Mouse (Mus musculus) common myeloid progenitor, adult 5-6 weeks (primary cell): ENCODE results near the gene Hmgcs2. TPM values are rescaled to one million over a fixed set of nuclear protein-coding genes. Genes with fewer than 3 reads are reported as not detected.

Source experiments
- ATAC-seq: replicated peaks from 2 replicates; pipeline ENCODE4 v1.8.0; 2016; ENCODE audit warnings: low read depth, mild to moderate bottlenecking, moderate TSS enrichment, inconsistent platforms; ENCODE audit not compliant: poor library complexity, severe bottlenecking
- total RNA-seq: library from RNA; stranded (forward); fragments of 200-1000, 187-1606 nt; gene quantifications from 2 replicates; pipeline ENCODE4 v1.2.3, GENCODE M21; 2017

Hmgcs2 gene
- total RNA-seq, 1 experiment from 2014 or later = 0.05 TPM

DNA sequence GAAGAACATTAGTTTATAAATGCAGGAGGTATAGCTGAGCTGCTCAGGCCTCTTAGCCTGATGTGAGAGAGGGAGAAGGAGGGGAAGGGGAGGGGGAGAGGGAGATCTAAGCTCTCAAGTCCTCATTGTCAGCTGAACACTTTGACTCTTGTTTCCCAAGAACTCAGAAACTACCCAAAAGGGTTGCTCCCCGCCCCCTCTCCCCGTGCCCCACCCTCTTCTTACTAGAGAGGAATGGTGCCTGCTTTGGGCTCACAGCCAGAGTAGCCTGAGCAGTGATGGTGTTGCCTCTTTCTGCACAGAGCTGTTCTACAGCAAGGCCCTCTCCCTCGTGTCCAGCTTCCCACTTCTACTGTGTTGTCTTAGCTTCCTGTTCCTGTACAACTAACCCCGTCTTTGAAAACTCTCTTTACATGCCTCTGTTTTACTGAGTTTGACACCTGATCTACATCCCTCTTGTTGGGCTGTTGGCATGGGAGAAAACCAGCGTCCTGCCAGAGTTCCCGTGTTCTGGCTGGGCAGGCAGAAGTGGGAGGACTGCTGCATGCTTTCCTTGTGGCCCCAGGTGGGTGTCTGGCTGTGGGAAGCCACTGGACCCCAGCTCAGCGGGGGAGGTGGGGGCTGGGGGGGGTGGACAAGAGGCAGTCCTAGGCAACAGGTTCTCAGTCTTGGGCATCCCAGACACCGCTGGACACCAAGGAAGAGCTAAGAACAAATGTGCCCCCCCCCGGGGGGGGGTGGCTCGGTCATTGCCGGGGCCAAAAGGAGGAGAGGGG lies 6.4 kb upstream of the Hmgcs2 start:
- ATAC-seq = 0 out of 2 replicates have a peak, but pooled peaks have one; percentile 32

DNA sequence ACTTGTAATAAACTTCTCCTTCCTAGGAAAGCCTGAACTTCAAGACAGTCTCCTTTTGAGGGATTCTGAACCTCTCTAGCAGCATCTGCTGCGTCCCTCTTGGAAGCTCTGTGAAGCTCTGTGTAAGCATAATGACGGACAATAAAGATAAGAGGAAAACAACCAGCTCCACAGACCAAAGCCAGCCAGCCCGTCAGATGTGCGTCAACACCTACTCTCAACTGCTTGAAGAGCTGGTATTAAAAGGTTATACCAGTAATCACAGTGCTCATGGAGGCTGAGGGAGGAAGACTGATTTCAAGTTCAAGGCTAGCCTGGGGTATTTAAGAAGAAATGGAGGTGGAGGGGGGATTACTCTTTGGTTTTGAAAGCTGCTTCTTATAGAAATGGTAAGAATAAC lies 553 bp upstream of the Hmgcs2 start:
- ATAC-seq = no peak

DNA sequence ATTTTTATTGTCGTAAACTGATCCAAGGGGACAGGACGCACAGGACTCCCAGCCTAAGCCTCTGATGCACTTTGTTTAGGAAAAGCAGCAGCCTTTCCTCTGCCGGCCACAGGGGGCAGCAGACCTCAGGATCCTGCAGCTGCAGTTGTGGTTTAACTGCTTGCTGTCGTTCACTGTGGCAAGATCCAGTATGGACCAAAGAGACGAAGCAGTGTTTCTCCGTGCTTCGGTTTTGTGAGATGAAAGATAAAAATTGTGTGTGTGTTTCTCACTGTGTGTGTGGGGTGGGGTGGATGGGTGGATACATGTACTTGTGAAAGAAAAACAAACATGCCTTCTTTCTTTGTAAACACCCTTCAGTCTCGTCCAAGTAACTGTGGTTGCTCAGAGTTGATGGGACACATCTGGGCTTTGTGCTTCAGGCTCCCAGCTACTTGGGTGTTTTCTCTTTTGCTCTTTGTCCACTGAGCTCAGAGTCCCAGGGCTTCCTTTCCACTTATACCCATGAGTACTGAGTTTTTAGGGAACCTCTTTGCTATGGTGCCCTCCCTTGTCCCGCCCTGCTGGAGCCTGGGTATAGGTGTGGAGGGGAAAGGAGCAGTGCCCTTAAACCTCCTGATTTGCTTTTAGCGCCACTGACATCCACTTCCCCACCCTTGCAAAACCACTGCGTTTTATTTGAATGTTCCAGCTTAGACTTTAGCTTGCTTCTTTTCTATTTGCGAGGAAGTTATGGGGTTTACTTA lies 871 bp downstream of the Hmgcs2 start:
- peak; percentile 99 for ATAC-seq

DNA sequence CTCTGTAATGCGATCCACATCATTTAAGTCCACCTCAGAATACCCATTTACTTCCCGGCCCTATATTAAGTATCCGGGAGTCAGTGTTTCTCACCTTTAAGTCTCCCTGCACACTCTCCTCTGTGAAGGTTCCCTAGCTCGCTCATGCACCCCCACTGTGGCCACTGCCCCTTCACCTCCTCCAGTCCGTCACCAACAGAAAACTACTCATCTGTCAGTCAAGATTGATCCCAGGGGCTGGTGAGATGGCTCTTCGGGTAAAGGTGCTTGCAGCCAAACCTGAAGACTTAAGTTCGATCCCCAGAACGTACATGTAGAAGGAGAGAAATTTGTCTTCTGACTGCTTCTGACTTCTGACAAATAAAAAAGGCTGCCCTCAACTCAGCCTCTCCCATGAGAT lies 2.2 kb downstream of the Hmgcs2 start:
- ATAC-seq = no peak

GRCm38 (mm10) chr3:98283205-98283604 lies 3.0 kb downstream of the Hmgcs2 start:
- ATAC-seq = no peak

- no peak for ATAC-seq
Observed at GRCm38 (mm10) chr3:98291044-98291443, 10.8 kb downstream of the Hmgcs2 start.

DNA sequence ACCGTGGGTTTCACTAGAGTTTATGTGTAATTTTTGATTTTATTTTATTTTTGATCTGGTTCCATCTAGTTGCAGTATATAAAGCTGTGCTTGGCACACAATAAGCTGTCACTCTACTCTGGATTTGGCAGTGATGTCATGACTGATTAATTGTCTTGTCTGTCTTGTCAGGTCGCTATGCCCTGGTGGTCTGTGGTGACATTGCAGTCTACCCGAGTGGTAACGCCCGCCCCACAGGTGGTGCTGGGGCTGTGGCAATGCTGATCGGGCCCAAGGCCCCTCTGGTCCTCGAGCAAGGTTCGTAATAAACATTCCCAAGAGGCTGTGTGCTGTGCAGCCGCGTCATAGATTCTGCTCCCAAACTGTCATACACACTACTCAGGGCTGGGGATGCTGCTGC lies 15.7 kb downstream of the Hmgcs2 start:
- ATAC-seq = no peak

- ATAC-seq = peak; percentile 96
Observed at GRCm38 (mm10) chr3:98299391-98300100, 19.3 kb downstream of the Hmgcs2 start.

DNA sequence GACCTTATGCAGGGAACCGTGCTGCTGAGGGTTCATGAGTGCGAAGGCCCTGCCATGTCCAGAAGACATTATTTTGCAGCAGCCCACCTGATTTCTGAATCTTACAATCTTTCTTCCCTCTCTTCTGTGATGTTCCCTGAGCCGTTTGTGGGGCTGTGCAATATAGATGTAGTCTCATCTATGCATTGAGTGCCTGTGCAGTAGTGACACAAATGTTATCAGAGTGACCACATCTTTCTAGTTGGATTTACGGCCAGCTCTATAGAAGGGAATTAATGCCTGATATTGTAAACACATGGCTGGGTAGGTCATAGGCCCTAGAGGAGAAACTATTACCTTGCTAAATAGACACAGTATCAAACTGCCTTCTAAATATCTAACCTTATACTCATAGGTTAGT lies 20.0 kb downstream of the Hmgcs2 start:
- ATAC-seq = no peak

DNA sequence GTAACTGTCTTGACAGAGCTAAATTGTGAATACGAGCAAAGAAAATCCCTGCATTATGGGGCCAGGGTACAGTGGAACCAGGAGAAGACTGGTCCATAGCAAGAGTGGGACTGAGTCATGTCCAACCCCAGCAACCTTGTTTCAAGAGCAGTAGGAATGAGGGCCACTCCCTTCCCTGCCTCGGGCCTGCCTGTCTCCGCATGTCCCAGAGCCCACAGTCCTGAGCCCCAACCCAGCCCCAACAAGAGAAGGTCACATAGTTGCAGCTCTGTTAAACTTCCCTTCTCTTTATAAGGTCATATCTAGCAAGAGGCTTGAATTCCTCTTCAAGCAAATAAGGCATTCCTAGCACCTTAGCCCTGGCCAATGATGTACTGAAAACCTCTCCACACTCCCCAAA lies 21.5 kb downstream of the Hmgcs2 start:
- ATAC-seq = no peak

DNA sequence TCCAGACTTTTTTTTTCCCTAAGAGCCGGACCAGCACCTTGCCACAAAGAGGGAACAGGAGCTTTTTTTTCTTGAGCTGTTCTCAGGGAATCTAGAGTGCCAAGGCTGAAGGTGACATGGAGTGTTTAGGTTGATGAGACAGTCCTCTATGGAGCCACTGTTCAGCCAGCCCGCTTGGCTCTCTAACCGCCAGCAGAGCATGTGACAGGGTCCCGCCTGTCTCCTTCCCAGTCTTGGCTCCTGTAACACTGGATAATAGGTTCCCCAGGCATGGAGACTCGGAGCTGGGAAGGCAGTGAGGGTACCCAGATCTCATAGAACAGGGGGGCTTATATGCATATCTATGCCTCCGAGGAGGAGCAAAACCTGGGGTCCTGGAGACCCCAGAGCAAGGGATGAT lies 28.4 kb downstream of the Hmgcs2 start:
- ATAC-seq = no peak

DNA sequence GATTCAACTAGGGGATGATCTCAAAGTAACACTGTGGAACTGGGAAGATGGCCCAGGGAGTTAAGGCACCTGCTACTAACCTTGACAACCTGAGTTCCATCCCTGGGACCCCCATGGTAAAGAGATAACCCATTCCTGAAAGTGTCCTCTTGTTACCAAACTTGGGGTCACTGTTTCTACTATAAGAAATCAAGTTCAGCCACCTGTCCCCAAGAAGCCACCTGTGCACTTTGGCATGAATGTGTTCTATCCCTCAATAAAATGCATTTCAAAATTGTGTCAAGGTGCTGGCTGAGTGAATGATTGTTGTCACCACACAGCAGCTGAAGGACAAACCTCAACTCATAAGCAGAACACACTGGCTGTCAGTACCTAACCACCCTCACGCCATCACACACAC lies 30.2 kb downstream of the Hmgcs2 start:
- ATAC-seq = no peak

DNA sequence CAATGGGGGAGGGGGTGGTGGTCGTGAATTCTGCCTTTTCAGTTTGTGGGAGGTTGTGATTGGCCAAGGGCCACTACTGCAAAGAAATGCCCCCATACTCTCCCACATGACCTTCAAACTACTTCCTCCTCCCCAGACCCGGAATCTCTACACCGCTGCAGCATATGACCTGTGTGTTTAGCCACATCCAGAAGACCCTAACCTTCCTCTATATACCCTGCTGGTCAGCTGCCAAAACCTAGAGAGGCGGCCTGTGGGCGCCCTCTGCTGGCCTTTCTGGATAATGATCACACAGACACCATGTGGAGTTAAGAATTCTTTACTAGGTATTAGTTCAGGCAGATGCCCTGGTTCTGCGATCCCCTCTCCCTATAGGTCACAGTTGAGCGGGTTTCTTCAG lies 32.6 kb downstream of the Hmgcs2 start:
- peak; percentile 76 for ATAC-seq

- ATAC-seq = peak; percentile 37; the same call in 1 of the 2 replicates
Observed at GRCm38 (mm10) chr3:98313294-98314155, 33.3 kb downstream of the Hmgcs2 start.

- no peak for ATAC-seq
Observed at GRCm38 (mm10) chr3:98315181-98315580, 34.9 kb downstream of the Hmgcs2 start.

GRCm38 (mm10) chr3:98317143-98317542 lies 36.9 kb downstream of the Hmgcs2 start:
- no peak for ATAC-seq

DNA sequence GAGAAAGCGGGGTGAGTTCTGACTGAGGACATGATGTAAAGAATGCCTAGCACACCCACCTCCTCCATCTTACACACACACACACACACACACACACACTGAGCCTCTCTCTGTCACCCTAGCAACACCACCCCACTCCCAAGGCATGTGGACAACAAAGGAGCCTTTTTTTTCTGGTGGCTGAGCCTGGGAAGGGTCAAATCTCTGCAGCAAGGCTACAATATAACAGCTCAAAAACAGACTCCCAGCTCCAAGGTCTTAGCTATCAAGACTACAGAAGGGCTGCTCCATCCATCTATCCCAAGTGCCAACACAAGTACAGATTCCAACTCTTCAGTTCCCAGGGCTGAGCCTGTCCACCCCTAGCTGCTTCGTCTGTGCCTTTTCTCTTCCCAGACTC lies 39.0 kb downstream of the Hmgcs2 start:
- no peak for ATAC-seq

DNA sequence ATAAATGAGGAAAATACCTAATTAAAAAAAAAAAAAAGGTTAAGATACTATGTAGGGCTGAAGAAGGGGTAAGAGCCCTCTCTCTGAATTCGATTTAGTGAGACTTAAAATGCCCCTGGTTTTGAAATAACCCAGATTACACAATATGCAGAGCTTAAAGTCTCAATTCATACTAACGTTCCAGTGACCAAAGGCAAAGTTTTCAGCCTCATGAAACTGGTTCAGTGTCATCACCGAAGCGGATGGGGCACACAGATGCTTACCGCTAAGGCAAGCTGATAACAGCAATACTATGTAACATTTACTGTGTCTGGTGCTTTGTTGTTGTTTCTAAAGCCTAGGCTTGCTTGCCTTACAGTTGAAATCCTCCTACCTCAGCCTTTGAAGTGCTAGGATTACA lies 42.0 kb downstream of the Hmgcs2 start:
- no peak for ATAC-seq

DNA sequence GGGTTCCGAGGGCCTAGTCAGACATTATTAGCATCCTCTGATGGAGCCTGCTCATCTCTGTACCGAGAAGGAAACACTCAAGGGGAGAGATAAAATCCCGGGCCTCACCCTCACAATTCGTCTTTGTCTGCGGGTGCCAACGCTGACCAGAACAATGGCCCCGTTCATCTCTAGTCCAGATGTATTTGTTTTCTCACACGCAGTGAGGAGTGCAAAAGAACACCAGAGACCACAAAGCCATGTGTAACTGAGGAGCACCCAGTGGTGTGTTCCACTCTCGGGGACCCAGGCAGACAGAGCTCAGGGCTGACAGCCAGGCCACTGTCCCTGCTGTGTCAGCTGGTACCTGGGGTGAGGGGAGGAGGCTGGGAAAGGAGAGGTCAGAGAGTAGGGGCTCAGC lies 44.0 kb downstream of the Hmgcs2 start:
- no peak for ATAC-seq

- no peak for ATAC-seq
Observed at GRCm38 (mm10) chr3:98334010-98334409, 53.8 kb downstream of the Hmgcs2 start.
